Mouse (Mus musculus): ENCODE results near the gene Arg1. TPM values are rescaled to one million over a fixed set of nuclear protein-coding genes. Genes with fewer than 3 reads are reported as not detected.

Arg1 gene
- 0.31 TPM for polyA plus RNA-seq (2015; fragmentation: Illumina TruSeq; extraction: RNeasy Lipid Tissue Mini Kit (QIAGEN cat#74804); ENCODE audit: low read depth, low replicate concordance)

GRCm38 (mm10) chr10:24926962-24927720 lies at the start of gene Arg1:
TSS of gene Arg1 (minus strand) at chr10:24927484.

GRCm38 (mm10) chr10:24869760-24870290 lies 57.5 kb downstream of the Arg1 start, which contains the start of gene Med23:
TSS of gene Med23 (plus strand) at chr10:24869986.

Other genes with a start within 250 kb of the Arg1 start
- gene Enpp1, start 215.3 kb downstream of the Arg1 start, polyA plus RNA-seq (2015; fragmentation: Illumina TruSeq; extraction: RNeasy Lipid Tissue Mini Kit (QIAGEN cat#74804); ENCODE audit: low read depth, low replicate concordance) = 2.0 TPM
- gene Enpp3, start 84.7 kb downstream of the Arg1 start, polyA plus RNA-seq (2015; fragmentation: Illumina TruSeq; extraction: RNeasy Lipid Tissue Mini Kit (QIAGEN cat#74804); ENCODE audit: low read depth, low replicate concordance) = 0.61 TPM
- 16.1 TPM for gene Med23, start 57.5 kb downstream of the Arg1 start, polyA plus RNA-seq (2015; fragmentation: Illumina TruSeq; extraction: RNeasy Lipid Tissue Mini Kit (QIAGEN cat#74804); ENCODE audit: low read depth, low replicate concordance)

Measured in brain, adult 10 weeks (tissue).